Mouse (Mus musculus) retina, postnatal 7 days (tissue): ENCODE measurements at regions not wholly inside any gene's neighbourhood (a gene's known extent, or its start where the extent isn't known, plus 50 kb on each side); places are given as distances from the start of the nearest gene placed in this dataset.

Experiments used
- DNase-seq: peaks from one replicate; pipeline ENCODE4 v3.0.0-alpha.2; 2012; ENCODE audit warnings: low read depth, low spot score

DNA sequence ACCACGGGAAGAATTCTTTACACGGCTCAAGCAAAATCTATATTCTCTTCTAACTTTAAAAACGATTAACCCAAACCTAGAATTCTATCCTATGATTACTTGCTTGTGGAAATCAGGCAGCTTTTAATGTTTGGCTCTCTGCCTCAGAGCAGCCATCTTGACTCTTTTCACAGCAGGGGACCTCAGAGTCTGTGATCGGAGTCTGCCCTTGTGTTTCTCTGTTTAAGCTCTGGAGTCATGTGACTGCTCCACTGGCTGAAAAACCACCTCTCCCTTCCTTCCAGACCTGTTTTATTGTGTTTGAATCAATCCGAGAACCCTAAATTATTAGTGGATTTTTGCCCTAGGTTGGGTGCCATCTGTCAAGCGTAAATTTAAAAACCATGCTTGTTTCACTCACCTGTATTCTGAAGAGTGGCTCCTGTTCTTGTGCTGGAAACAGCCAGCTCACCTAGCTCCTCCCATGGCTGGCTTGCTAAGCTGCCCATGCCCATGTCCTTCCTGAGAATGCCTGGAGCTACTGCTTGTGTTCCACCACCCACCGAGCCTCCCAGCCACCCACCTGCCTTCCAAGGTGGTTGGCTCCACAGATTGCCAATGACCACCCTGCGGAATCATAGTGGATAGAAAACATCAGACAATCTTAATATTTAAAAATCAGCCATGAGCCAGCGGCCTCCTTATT is 62.6 kb downstream of the Perp start:
- DNase-seq: no peak

DNA sequence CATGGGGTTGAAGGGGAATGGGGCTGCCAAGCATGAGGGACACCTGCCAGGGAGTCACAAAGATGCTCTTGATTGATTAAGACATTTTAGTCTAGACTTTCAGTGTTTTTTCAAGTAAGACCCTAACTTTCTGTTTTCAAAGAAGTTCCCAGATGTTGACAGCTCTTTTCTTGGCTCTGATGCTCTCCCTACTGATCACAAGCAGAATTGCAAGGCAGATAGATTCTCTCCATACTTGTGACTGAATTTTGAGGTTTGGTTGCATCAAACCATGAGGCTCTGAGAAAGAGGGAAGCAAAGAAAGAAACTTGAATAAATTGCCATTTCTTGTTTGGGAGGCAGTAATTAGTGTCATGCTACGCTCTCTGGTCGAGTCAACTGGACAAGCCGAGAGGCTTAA is 64.5 kb downstream of the Perp start:
- no peak for DNase-seq

DNA sequence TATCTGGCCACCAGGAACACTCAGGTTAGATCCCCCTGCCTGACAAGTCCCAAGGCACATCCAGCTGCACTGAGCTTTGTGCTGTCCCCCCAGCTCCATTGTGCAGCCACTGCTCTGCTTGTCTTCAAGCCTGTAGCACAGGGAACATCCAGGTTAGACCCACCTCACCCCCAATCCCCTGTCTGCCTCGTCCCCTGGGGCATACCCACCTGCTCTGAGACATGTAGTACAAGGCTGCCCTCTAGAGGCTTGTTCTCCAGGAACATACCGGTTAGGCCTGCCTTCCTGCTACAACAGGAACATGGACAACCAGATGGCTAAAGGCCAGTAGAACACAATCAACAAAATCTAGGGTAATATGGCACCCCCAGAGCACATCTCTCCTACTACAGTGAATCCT is 66.1 kb downstream of the Perp start:
- peak; percentile 19 for DNase-seq

DNA sequence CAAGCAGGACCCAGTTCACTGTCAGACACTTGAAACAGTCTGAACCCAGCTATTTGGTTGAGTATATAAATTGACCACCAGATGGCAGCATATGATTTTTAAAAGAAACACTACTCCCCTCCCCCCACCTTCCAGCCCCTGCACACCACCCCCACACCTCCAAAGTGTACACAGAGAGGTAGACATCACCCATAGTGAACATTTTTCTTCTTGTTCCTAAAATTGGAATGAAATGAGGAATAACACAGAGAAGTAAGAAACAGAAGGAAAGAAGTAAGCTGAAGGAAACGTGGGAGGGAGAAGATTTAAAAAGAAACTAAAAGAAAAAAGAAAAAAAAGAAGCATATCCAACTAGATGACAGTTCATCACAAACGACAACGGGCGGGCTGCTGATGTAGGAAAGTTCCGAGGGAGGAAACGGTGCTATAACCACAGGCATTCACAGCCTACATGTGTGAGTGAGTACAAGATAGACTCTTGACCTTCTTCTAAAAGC is 72.3 kb downstream of the Perp start:
- peak; percentile 29 for DNase-seq

DNA sequence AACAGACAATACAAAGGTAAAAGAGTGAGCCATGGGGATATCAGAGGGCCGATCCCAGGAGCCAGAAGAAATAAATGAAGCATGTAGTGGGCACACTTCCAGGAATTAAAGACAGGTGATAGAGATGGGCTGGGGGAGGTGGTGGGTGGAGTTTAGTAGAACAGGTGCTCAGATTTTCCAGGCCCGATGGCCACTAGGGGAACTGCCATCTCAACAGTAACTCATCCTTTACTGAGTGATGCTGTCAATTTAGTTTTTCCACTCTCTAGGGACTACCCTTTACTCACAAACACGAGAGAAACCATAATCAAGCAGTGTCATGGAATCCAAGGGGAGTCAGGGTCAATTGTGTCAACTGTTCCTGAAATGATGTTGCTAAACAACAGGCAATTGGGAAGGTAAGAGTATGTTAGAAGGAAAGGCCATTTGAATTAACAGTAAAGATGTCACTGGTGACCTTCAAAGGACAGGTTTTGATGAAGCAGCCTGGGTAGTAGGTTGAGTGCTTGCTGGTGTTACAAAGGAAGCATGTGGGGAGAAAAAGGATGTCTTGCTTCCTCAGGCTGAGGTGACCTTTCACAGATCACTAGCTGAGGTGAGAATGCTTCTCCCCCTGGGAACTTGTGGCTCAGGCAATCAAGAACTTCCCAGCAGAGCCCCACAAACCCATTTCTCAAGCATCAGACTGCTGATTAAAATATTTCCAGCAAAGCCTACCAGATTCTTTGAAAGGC is 78.4 kb downstream of the Perp start:
- DNase-seq: no peak

DNA sequence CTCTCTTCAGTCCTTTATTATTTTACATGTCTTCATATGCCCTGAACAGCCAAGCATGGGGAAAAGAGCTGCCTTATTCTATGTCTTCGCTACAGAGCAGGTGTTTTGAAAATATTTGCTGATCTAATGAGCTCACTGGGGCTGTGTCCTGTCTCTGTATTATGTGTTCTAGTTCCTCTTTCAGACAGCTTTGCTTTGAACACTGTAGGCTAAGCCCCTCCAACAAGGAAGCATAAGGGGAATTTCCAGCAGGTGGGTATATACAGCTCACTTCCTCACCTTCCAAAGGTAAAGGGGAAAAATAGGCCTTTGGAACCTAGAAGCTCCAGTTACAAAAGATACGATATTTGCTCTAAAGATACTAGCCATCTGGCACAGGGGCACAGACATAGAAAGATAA is 83.0 kb downstream of the Perp start:
- no peak for DNase-seq

DNA sequence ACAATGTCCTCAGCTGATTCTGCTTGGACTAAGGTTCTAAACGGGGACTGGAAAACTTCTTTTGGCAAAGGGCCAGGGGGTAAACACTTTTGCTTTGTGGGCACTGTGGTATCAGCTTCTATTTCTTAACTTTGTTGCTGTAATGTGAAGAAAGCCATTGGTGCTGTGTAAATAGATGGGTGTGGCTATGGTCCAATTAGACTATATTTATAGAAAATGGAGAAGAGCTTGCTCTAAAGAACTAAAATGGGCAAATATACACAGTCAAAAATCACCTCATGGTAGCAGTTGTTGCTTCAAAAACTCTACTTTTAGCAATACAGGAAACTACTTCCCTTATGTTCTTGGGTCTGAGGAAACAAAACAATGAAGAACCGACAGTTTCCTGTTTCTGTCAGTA is 84.1 kb downstream of the Tnfaip3 start:
- no peak for DNase-seq

DNA sequence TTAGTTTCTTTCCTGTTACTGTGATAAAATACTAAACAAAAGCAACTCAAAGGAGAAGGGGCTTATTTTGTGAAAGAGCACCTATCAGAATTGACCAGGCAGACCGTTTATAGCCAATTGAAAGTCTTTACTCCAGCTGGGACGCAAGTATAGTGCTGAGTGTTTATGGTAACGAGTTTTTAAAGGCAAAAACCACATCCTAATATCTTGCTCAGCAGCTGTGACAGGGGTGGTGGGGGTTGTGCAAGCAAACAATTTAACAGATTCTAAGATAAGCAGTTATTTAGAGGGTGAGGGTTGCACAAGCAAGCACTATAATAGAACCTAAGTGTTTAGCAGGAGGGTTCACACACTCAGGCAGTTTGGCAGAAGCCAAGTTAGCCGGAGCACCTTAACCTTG is 74.0 kb downstream of the Tnfaip3 start:
- no peak for DNase-seq

DNA sequence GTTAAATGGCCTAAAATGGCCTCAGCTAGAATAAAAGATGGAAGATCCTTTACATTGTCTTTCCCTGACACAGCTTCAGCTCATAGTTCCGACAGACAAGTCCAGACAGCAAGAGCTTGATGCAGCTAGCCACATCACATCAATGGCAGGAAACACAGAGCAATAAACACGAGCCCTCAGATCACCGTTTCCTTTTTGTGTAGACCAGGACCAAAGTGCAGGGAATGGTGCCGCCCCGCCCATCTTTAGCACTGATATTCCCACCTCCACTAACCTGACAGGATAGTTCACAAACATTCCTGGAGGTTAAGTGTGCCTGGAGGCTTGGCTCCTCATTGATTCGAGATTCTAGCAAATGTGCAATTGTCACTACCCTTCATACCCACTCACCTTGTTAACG is 73.5 kb downstream of the Tnfaip3 start:
- DNase-seq: no peak

DNA sequence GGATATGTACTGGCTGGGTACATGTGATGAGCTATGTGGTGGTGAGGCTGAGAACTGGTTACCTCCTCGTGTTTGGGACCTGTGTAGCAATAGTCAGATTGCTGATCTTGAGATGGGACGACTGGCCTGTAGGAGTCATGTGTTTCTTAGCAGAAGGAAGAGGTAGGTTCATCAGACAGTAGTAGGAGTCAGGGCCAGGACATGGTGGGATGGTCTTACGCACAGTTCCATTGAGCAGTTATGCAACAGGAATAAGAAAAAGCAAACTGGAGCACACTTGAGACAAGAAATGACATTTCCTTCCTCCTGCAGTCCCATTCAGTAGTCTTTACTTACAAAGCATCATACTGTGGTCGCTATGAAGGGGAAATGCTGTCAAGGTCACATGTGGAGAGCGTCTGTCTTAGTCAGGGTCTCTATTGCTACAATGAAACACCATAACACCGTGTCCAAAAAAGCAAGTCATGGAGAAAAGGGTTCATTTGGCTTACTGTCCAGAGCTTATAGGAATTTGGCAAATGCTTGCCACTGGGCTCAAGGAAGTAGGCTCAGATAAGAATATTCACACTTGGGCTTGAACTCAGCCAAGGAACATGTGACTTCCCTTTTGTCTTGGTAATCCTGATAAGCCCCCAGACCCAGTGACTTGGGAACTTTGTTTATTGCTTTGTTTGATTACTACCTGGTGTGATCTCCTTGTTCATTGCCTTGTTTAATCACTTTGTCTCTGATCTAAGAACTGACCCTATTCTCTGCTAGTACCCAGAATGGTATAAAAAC is 72.0 kb downstream of the Tnfaip3 start:
- no peak for DNase-seq

DNA sequence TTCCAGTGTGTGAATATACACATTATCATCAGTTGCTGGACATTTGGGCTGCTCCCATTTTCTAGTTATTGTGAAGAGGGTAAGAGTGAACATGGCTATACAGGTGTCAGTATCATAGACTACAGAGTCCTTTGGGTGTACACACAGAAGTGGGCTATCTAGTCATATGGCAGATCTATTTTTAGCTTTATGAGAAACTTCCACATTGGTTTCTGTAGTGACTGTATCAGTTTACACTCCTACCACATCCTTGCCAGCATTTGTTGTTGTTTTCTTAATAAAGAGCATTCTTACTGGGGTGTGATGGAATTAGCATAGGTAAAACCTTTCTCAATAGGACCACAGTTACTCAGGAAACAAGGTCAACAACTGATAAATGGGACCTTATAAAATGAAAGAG is 68.7 kb downstream of the Tnfaip3 start:
- no peak for DNase-seq
